Mouse (Mus musculus): Measurements from ENCODE around the gene P2ry14. TPM values are rescaled to one million over a fixed set of nuclear protein-coding genes. Genes with fewer than 3 reads are reported as not detected.
"Not testable (repeated sequence)": the region's sequence is repeated elsewhere in the genome, so short reads cannot be mapped to it uniquely, and the experiment has no call there.

The P2ry14 gene
- polyA plus RNA-seq, 1 experiment from 2014 or later: 20.3 TPM

GRCm38 (mm10) chr3:59155404-59155803, 2.0 kb upstream of the P2ry14 start:
- H3K4me2 ChIP-seq (replicated peaks; ENCODE audit: low read depth): no peak overlapping the region
- H3K4me1 ChIP-seq (replicated peaks; ENCODE audit: control insufficient read depth, insufficient read depth, low read length): no peaks in the 10 kb centered on the region
- H3K27me3 ChIP-seq (replicated peaks; ENCODE audit: control insufficient read depth, insufficient read depth, low read length): no peaks in the 10 kb centered on the region
- H3K9ac ChIP-seq (ENCODE audit: low read depth, low read length): no peak overlapping the region
- WGBS: 90% methylated on average over 6 of the region's 6 CpGs
- ATAC-seq: no peak
- H3K9me3 ChIP-seq (ENCODE audit: control insufficient read depth): no peaks in the 10 kb centered on the region
- no peaks in the 10 kb centered on the region for H3K36me3 ChIP-seq (ENCODE audit: control insufficient read depth, insufficient read depth)
- no peak overlapping the region for H3K4me3 ChIP-seq (ENCODE audit: low read depth, low read length)
- TF ChIP-seq CTCF (IDR thresholded peaks at IDR 0.05; ENCODE audit: low read depth): no peak
- no peak overlapping the region for H3K27ac ChIP-seq (ENCODE audit: low read depth, low read length)

GRCm38 (mm10) chr3:59154888-59155287, 1.5 kb upstream of the P2ry14 start:
- Histone ChIP-seq H3K36me3 (ENCODE audit: control insufficient read depth, insufficient read depth) (no peaks in the 10 kb centered on the region), H3K4me2 (replicated peaks; ENCODE audit: low read depth) (no peak overlapping the region), H3K4me1 (replicated peaks; ENCODE audit: control insufficient read depth, insufficient read depth, low read length) (no peaks in the 10 kb centered on the region), H3K27ac (ENCODE audit: low read depth, low read length) (no peak overlapping the region), H3K27me3 (replicated peaks; ENCODE audit: control insufficient read depth, insufficient read depth, low read length) (no peaks in the 10 kb centered on the region), H3K9me3 (ENCODE audit: control insufficient read depth) (no peaks in the 10 kb centered on the region), H3K9ac (ENCODE audit: low read depth, low read length) (no peak overlapping the region), H3K4me3 (ENCODE audit: low read depth, low read length) (no peak overlapping the region)
- no peak for TF ChIP-seq CTCF (IDR thresholded peaks at IDR 0.05; ENCODE audit: low read depth)
- ATAC-seq: no peak
- 78% methylated on average over 2 of the region's 2 CpGs for WGBS

- TF ChIP-seq CTCF (IDR thresholded peaks at IDR 0.05; ENCODE audit: low read depth): no peak
- WGBS: 97% methylated on average over 2 of the region's 2 CpGs
- ATAC-seq: no peak
- Histone ChIP-seq H3K9me3 (ENCODE audit: control insufficient read depth) (no peaks in the 10 kb centered on the region), H3K4me1 (replicated peaks; ENCODE audit: control insufficient read depth, insufficient read depth, low read length) (no peaks in the 10 kb centered on the region), H3K27me3 (replicated peaks; ENCODE audit: control insufficient read depth, insufficient read depth, low read length) (no peaks in the 10 kb centered on the region), H3K4me3 (ENCODE audit: low read depth, low read length) (no peak overlapping the region), H3K27ac (ENCODE audit: low read depth, low read length) (no peak overlapping the region), H3K9ac (ENCODE audit: low read depth, low read length) (no peak overlapping the region), H3K36me3 (ENCODE audit: control insufficient read depth, insufficient read depth) (no peaks in the 10 kb centered on the region), H3K4me2 (replicated peaks; ENCODE audit: low read depth) (no peak overlapping the region)
Observed at GRCm38 (mm10) chr3:59150624-59151023, 2.8 kb downstream of the P2ry14 start.

GRCm38 (mm10) chr3:59149646-59150045, 3.8 kb downstream of the P2ry14 start:
- Histone ChIP-seq H3K4me3 (ENCODE audit: low read depth, low read length) (no peak overlapping the region), H3K9ac (ENCODE audit: low read depth, low read length) (no peak overlapping the region), H3K4me2 (replicated peaks; ENCODE audit: low read depth) (no peak overlapping the region), H3K9me3 (ENCODE audit: control insufficient read depth) (no peaks in the 10 kb centered on the region), H3K4me1 (replicated peaks; ENCODE audit: control insufficient read depth, insufficient read depth, low read length) (no peaks in the 10 kb centered on the region), H3K27ac (ENCODE audit: low read depth, low read length) (no peak overlapping the region), H3K36me3 (ENCODE audit: control insufficient read depth, insufficient read depth) (no peaks in the 10 kb centered on the region), H3K27me3 (replicated peaks; ENCODE audit: control insufficient read depth, insufficient read depth, low read length) (no peaks in the 10 kb centered on the region)
- ATAC-seq: no peak
- TF ChIP-seq CTCF (IDR thresholded peaks at IDR 0.05; ENCODE audit: low read depth): no peak

- Histone ChIP-seq H3K9me3 (ENCODE audit: control insufficient read depth) (no peaks in the 10 kb centered on the region), H3K4me2 (replicated peaks; ENCODE audit: low read depth) (no peak overlapping the region), H3K36me3 (ENCODE audit: control insufficient read depth, insufficient read depth) (no peaks in the 10 kb centered on the region), H3K4me1 (replicated peaks; ENCODE audit: control insufficient read depth, insufficient read depth, low read length) (no peaks in the 10 kb centered on the region), H3K4me3 (ENCODE audit: low read depth, low read length) (no peak overlapping the region), H3K9ac (ENCODE audit: low read depth, low read length) (no peak overlapping the region), H3K27me3 (replicated peaks; ENCODE audit: control insufficient read depth, insufficient read depth, low read length) (no peaks in the 10 kb centered on the region), H3K27ac (ENCODE audit: low read depth, low read length) (no peak overlapping the region)
- ATAC-seq: no peak
- no peak for TF ChIP-seq CTCF (IDR thresholded peaks at IDR 0.05; ENCODE audit: low read depth)
- 67% methylated on average over 5 of the region's 5 CpGs for WGBS
Observed at GRCm38 (mm10) chr3:59145194-59145593, 8.2 kb downstream of the P2ry14 start.

- Histone ChIP-seq H3K4me3 (ENCODE audit: low read depth, low read length) (no peak overlapping the region), H3K4me1 (replicated peaks; ENCODE audit: control insufficient read depth, insufficient read depth, low read length) (no peaks in the 10 kb centered on the region), H3K36me3 (ENCODE audit: control insufficient read depth, insufficient read depth) (no peaks in the 10 kb centered on the region), H3K27ac (ENCODE audit: low read depth, low read length) (no peak overlapping the region), H3K9me3 (ENCODE audit: control insufficient read depth) (no peaks in the 10 kb centered on the region), H3K4me2 (replicated peaks; ENCODE audit: low read depth) (no peak overlapping the region), H3K9ac (ENCODE audit: low read depth, low read length) (no peak overlapping the region), H3K27me3 (replicated peaks; ENCODE audit: control insufficient read depth, insufficient read depth, low read length) (no peaks in the 10 kb centered on the region)
- no peak for ATAC-seq
- TF ChIP-seq CTCF (IDR thresholded peaks at IDR 0.05; ENCODE audit: low read depth): no peak
- 76% methylated on average over 8 of the region's 8 CpGs for WGBS
Observed at GRCm38 (mm10) chr3:59141507-59142305, 11.7 kb downstream of the P2ry14 start.

GRCm38 (mm10) chr3:59140941-59141340, 12.5 kb downstream of the P2ry14 start:
- H3K27me3 ChIP-seq (replicated peaks; ENCODE audit: control insufficient read depth, insufficient read depth, low read length); H3K9ac ChIP-seq (ENCODE audit: low read depth, low read length); H3K4me1 ChIP-seq (replicated peaks; ENCODE audit: control insufficient read depth, insufficient read depth, low read length); H3K4me2 ChIP-seq (replicated peaks; ENCODE audit: low read depth); H3K36me3 ChIP-seq (ENCODE audit: control insufficient read depth, insufficient read depth); H3K4me3 ChIP-seq (ENCODE audit: low read depth, low read length); H3K27ac ChIP-seq (ENCODE audit: low read depth, low read length); ATAC-seq; H3K9me3 ChIP-seq (ENCODE audit: control insufficient read depth): not testable (repeated sequence)
- WGBS: 89% methylated on average over 4 of the region's 4 CpGs

Data from intestine, postnatal 0 days (tissue).